Mouse (Mus musculus) naive thymus-derived CD4-positive, alpha-beta T cell, adult 5 months (primary cell): ENCODE results near the gene Zfp462. TPM values are rescaled to one million over a fixed set of nuclear protein-coding genes. Genes with fewer than 3 reads are reported as not detected.

Experiments used
- polyA plus RNA-seq: library from polyadenylated mRNA; unstranded; fragments of 100-300 nt; shearing (Covaris generic); gene quantifications from one replicate; pipeline ENCODE4 v1.2.1, GENCODE M21; 2017

Zfp462 gene
- polyA plus RNA-seq: not detected

GRCm38 (mm10) chr4:54944921-54945430, at the start of gene Zfp462:
Gene Zfp462 (plus strand): TSS chr4:54945048.

